ENCODE assay signal across 24 mouse cellular contexts in genomic region chr8:78836091-78836490, GRCm38 (mm10).
"Had no signal": no experiment of that assay in that cellular context is flagged by ENCODE, and none has a peak within 500 bp of the region (broad histone marks: within the 10 kb centered on the region; RNA-seq: fewer than 3 reads in every experiment).

No protein-coding gene starts in this region.

- H3K4me2 ChIP-seq: limb, embryonic 12.5 days; limb, embryonic 15.5 days; liver, embryonic 11.5 days; lung, embryonic 14.5 days; midbrain, embryonic 11.5 days; midbrain, embryonic 15.5 days; neural tube, embryonic 12.5 days; neural tube, embryonic 15.5 days had no signal

- ATAC-seq: liver, postnatal 0 days; lung, postnatal 0 days; midbrain, embryonic 15.5 days had no signal

- H3K27me3 ChIP-seq: limb, embryonic 12.5 days; limb, embryonic 15.5 days; midbrain, embryonic 15.5 days; neural tube, embryonic 12.5 days; neural tube, embryonic 15.5 days had no signal

- H3K27ac ChIP-seq: left cerebral cortex, adult 2 months; limb, embryonic 12.5 days; limb, embryonic 15.5 days; liver, embryonic 14.5 days; midbrain, embryonic 15.5 days; neural tube, embryonic 12.5 days; neural tube, embryonic 15.5 days; stomach, postnatal 0 days had no signal

- H3K9ac ChIP-seq: limb, embryonic 12.5 days; limb, embryonic 15.5 days; liver, embryonic 14.5 days; liver, postnatal 0 days; lung, embryonic 14.5 days; midbrain, embryonic 15.5 days; neural tube, embryonic 12.5 days; neural tube, embryonic 15.5 days had no signal

- DNase-seq: kidney, adult 8-10 months; kidney, postnatal 10 days; kidney, postnatal 36 days; layer of hippocampus, postnatal 36 days; left cerebral cortex, postnatal 4 days; liver, postnatal 0 days; lung, embryonic 14.5 days; right cerebral cortex, adult 18-20 months; right cerebral cortex, postnatal 14 days; right cerebral cortex, postnatal 4 days; thymus, adult 2 months; thymus, postnatal 14 days; thymus, postnatal 4 days had no signal

- H3K4me1 ChIP-seq: limb, embryonic 12.5 days; midbrain, embryonic 15.5 days; neural tube, embryonic 12.5 days; neural tube, embryonic 15.5 days had no signal

- H3K9me3 ChIP-seq: limb, embryonic 12.5 days; limb, embryonic 15.5 days; midbrain, embryonic 15.5 days; neural tube, embryonic 12.5 days; neural tube, embryonic 15.5 days had no signal

- H3K4me3 ChIP-seq: left cerebral cortex, adult 2 months; limb, embryonic 12.5 days; limb, embryonic 15.5 days; midbrain, embryonic 15.5 days; neural tube, embryonic 12.5 days; neural tube, embryonic 15.5 days had no signal

- H3K36me3 ChIP-seq: limb, embryonic 12.5 days; limb, embryonic 15.5 days; midbrain, embryonic 15.5 days; neural tube, embryonic 12.5 days; neural tube, embryonic 15.5 days had no signal
